Mouse (Mus musculus): ENCODE results near the gene Ndufaf7. TPM values are rescaled to one million over a fixed set of nuclear protein-coding genes. Genes with fewer than 3 reads are reported as not detected.

The Ndufaf7 gene
- polyA plus RNA-seq, 1 experiment from 2014 or later, result 63.2 TPM

Other genes starting within 250 kb of the Ndufaf7 start
- 6.1 and 8.6 TPM in 2 replicates for gene Strn, start 199.9 kb upstream of the Ndufaf7 start, polyA plus RNA-seq (2014; fragmentation: Nextera tagmentation; extraction: Ambion mirVana)
- gene Heatr5b, start 101.8 kb upstream of the Ndufaf7 start, polyA plus RNA-seq (2014; fragmentation: Nextera tagmentation; extraction: Ambion mirVana), result 7.1 and 9.3 TPM in 2 replicates
- 33.7 and 43.4 TPM in 2 replicates for gene Gpatch11, start 101.6 kb upstream of the Ndufaf7 start, polyA plus RNA-seq (2014; fragmentation: Nextera tagmentation; extraction: Ambion mirVana)
- 12.0 and 14.6 TPM in 2 replicates for gene Eif2ak2, start 54.6 kb upstream of the Ndufaf7 start, polyA plus RNA-seq (2014; fragmentation: Nextera tagmentation; extraction: Ambion mirVana)
- gene Sult6b1, start 30.1 kb upstream of the Ndufaf7 start, polyA plus RNA-seq (2014; fragmentation: Nextera tagmentation; extraction: Ambion mirVana), result 0.19 and 0.20 TPM in 2 replicates
- gene Cebpzos, start 20.6 kb upstream of the Ndufaf7 start, polyA plus RNA-seq (2014; fragmentation: Nextera tagmentation; extraction: Ambion mirVana), result 108 and 133 TPM in 2 replicates
- 58.7 and 64.8 TPM in 2 replicates for gene Cebpz, start 70 bp upstream of the Ndufaf7 start, polyA plus RNA-seq (2014; fragmentation: Nextera tagmentation; extraction: Ambion mirVana)
- 26.5 and 45.0 TPM in 2 replicates for gene Prkd3, start 83.7 kb downstream of the Ndufaf7 start, polyA plus RNA-seq (2014; fragmentation: Nextera tagmentation; extraction: Ambion mirVana)
- 2.1 and 3.1 TPM in 2 replicates for gene Qpct, start 114.8 kb downstream of the Ndufaf7 start, polyA plus RNA-seq (2014; fragmentation: Nextera tagmentation; extraction: Ambion mirVana)

All from kidney, embryonic 14.5 days (tissue).